Mouse (Mus musculus) layer of hippocampus, adult 9-11 months (tissue): ENCODE measurements around the gene 2010111I01Rik.

Experiments
- DNase-seq: peaks from one replicate; pipeline ENCODE4 v3.0.0; 2022

Gene 2010111I01Rik

GRCm38 (mm10) chr13:63360111-63360885 lies 395.6 kb downstream of the 2010111I01Rik start:
- DNase-seq: peak; percentile 20

GRCm38 (mm10) chr13:63361755-63362154 lies 397.1 kb downstream of the 2010111I01Rik start:
- DNase-seq: no peak

GRCm38 (mm10) chr13:63373460-63374166 lies 408.9 kb downstream of the 2010111I01Rik start:
- no peak for DNase-seq
